Comparison of ENCODE assay signal across 9 mouse cellular contexts in genomic region chr7:19713196-19713595, GRCm38 (mm10). TPM values are rescaled to one million over a fixed set of nuclear protein-coding genes. Genes with fewer than 3 reads are reported as not detected.
DNase-seq lines count a peak whose midpoint lies in the region; ATAC-seq and TF ChIP-seq lines count a peak whose summit lies in the region.
"Had no signal": no experiment of that assay in that cellular context is flagged by ENCODE, and none has a peak within 500 bp of the region (broad histone marks: within the 10 kb centered on the region; RNA-seq: fewer than 3 reads in every experiment).

No protein-coding gene starts in this region.

- TF ChIP-seq POLR2A in lung, adult 2 months (IDR thresholded peaks at IDR 0.05; ENCODE audit: borderline replicate concordance, extremely low read depth, low read depth, low read length): no peak

- no peak overlapping the region; the same call in 1 of the 2 replicates for H3K4me2 ChIP-seq in lung, embryonic 14.5 days

- DNase-seq in embryo, embryonic 10.5 days (ENCODE audit: low spot score): peak; percentile 38
- no peak for DNase-seq in embryo, embryonic 10 days (ENCODE audit: low spot score)
- peak; percentile 42 for DNase-seq in lung, embryonic 14.5 days
- no peak for DNase-seq in lung, adult 2 months
- peak; percentile 44 for DNase-seq in c-Kit-positive CD71-positive TER-119-positive erythroid progenitor cells, embryonic 14.5 days (ENCODE audit: low spot score)
- DNase-seq in retina, postnatal 1 day: peak; percentile 49
- DNase-seq in left cerebral cortex, adult 8-10 months (ENCODE audit: low spot score in 2 of 2): no peak

- H3K9me3 ChIP-seq in lung, embryonic 14.5 days (ENCODE audit: low read depth, low read length): no peaks in the 10 kb centered on the region

- no peaks in the 10 kb centered on the region for H3K4me1 ChIP-seq in lung, embryonic 14.5 days (ENCODE audit: insufficient read depth)
- H3K4me1 ChIP-seq in lung, adult 2 months (ENCODE audit: control insufficient read depth, insufficient read depth, low read length): peaks cover 3% of the 10 kb centered on the region; the same call in 1 of the 2 replicates

- H3K27me3 ChIP-seq in lung, embryonic 14.5 days (ENCODE audit: insufficient read depth, low read length): no peaks in the 10 kb centered on the region

- no peak overlapping the region for H3K27ac ChIP-seq in lung, embryonic 14.5 days (ENCODE audit: low read depth)

- H3K36me3 ChIP-seq in lung, embryonic 14.5 days (ENCODE audit: insufficient read depth): peaks cover 66% of the 10 kb centered on the region

- TF ChIP-seq CTCF in lung, embryonic 14.5 days (IDR thresholded peaks at IDR 0.05; ENCODE audit: low read depth): peak; percentile 62
- no peak for TF ChIP-seq CTCF in lung, adult 2 months (IDR thresholded peaks at IDR 0.05; ENCODE audit: insufficient read depth, low read length)

- H3K4me3 ChIP-seq in lung, embryonic 14.5 days (ENCODE audit: low read depth, low read length): no peak overlapping the region
- no peak overlapping the region for H3K4me3 ChIP-seq in lung, adult 2 months (replicated peaks; ENCODE audit: extremely low read depth, low read depth, low read length)

- no peak for ATAC-seq in lung, embryonic 14.5 days (ENCODE audit: insufficient read depth)
- ATAC-seq in megakaryocyte progenitor cell, adult 5-6 weeks (replicated peaks; ENCODE audit: poor library complexity): no peak

- no peak overlapping the region for H3K9ac ChIP-seq in lung, embryonic 14.5 days

- 37% methylated on average over 4 of the region's 4 CpGs for WGBS in lung, embryonic 14.5 days
- 37% methylated on average over 4 of the region's 4 CpGs for WGBS in lung, adult 2 months

RNA-seq across cellular contexts. Expression of gene Tomm40, which starts 2.0 kb away (rescaled TPM):
- polyA plus RNA-seq in lung, embryonic 14.5 days (2014; fragmentation: Nextera tagmentation; extraction: Ambion mirVana): 149 and 168 TPM in 2 replicates
- polyA plus RNA-seq in lung, adult 2 months (2012; rRNA removed): 46.0 and 51.3 TPM in 2 replicates
- 100 to 1,000 TPM; 109 to 112 (median 111) TPM for total RNA-seq in left cerebral cortex, adult 8-10 months (2022)
- 61.5 and 62.2 TPM in 2 replicates for total RNA-seq in megakaryocyte progenitor cell, adult 5-6 weeks (2015)
- total RNA-seq in megakaryocyte progenitor cell, adult 5-6 weeks (2017): 42.5 and 50.8 TPM in 2 replicates

RNA-seq across cellular contexts. Expression of gene Apoe, which starts 14.2 kb away (rescaled TPM):
- 404 and 439 TPM in 2 replicates for polyA plus RNA-seq in lung, embryonic 14.5 days (2014; fragmentation: Nextera tagmentation; extraction: Ambion mirVana)
- 815 and 1,134 TPM in 2 replicates for polyA plus RNA-seq in lung, adult 2 months (2012; rRNA removed)
- 1,000 to 10,000 TPM; 1,704 to 2,821 (median 2,131) TPM for total RNA-seq in left cerebral cortex, adult 8-10 months (2022)
- total RNA-seq in megakaryocyte progenitor cell, adult 5-6 weeks (2015): 18.7 and 27.5 TPM in 2 replicates
- total RNA-seq in megakaryocyte progenitor cell, adult 5-6 weeks (2017): 110 and 130 TPM in 2 replicates

RNA-seq across cellular contexts. Expression of gene Apoc1, which starts 20.7 kb away (rescaled TPM):
- polyA plus RNA-seq in lung, embryonic 14.5 days (2014; fragmentation: Nextera tagmentation; extraction: Ambion mirVana): 13.6 and 15.5 TPM in 2 replicates
- polyA plus RNA-seq in lung, adult 2 months (2012; rRNA removed): 25.9 and 29.2 TPM in 2 replicates
- total RNA-seq in left cerebral cortex, adult 8-10 months (2022): 1 to 10 TPM; 3.4 to 6.2 (median 4.7) TPM
- total RNA-seq in megakaryocyte progenitor cell, adult 5-6 weeks (2015): 0.79 and 2.0 TPM in 2 replicates
- 1.1 and 6.4 TPM in 2 replicates for total RNA-seq in megakaryocyte progenitor cell, adult 5-6 weeks (2017)

RNA-seq across cellular contexts. Expression of gene Apoc4, which starts 31.9 kb away (rescaled TPM):
- polyA plus RNA-seq in lung, embryonic 14.5 days (2014; fragmentation: Nextera tagmentation; extraction: Ambion mirVana): 0.30 TPM in 1 of 2 replicates, not detected in the other
- polyA plus RNA-seq in lung, adult 2 months (2012; rRNA removed): 1.1 and 1.4 TPM in 2 replicates
- total RNA-seq in left cerebral cortex, adult 8-10 months (2022): under 1 TPM in 1 of 4 experiments, not detected in 3; 0.81 TPM
- not detected in 2 replicates for total RNA-seq in megakaryocyte progenitor cell, adult 5-6 weeks (2015)
- total RNA-seq in megakaryocyte progenitor cell, adult 5-6 weeks (2017): not detected in 2 replicates
- polyA plus RNA-seq: intestine, embryonic 14.5 days had no signal

RNA-seq across cellular contexts. Expression of gene Gm44805, which starts 32.0 kb away (rescaled TPM):
- polyA plus RNA-seq in lung, embryonic 14.5 days (2014; fragmentation: Nextera tagmentation; extraction: Ambion mirVana): not detected in 2 replicates
- polyA plus RNA-seq in lung, adult 2 months (2012; rRNA removed): not detected in 2 replicates
- not detected for total RNA-seq in left cerebral cortex, adult 8-10 months (2022)
- not detected in 2 replicates for total RNA-seq in megakaryocyte progenitor cell, adult 5-6 weeks (2015)
- total RNA-seq in megakaryocyte progenitor cell, adult 5-6 weeks (2017): not detected in 2 replicates
- polyA plus RNA-seq: intestine, embryonic 14.5 days had no signal

Comparison
In these comparisons a context has a peak if more than half of its experiments do, and no peak if none do; other contexts are left out.
1. DNase-seq: peak in embryo, embryonic 10.5 days (single experiment), lung, embryonic 14.5 days (single experiment), c-Kit-positive CD71-positive TER-119-positive erythroid progenitor cells, embryonic 14.5 days (single experiment) and retina, postnatal 1 day (single experiment); none in embryo, embryonic 10 days (single experiment), lung, adult 2 months (single experiment) and left cerebral cortex, adult 8-10 months (0 of 2).
2. RNA of gene Apoe, which starts 14.2 kb away (total RNA-seq): 1,704 to 2,821 TPM in left cerebral cortex, adult 8-10 months; 18.7 to 130 TPM in megakaryocyte progenitor cell, adult 5-6 weeks; every median in the first group is over 10 times any median in the second.